Mouse (Mus musculus) fat pad, adult 2 months (tissue): ENCODE results near the gene Prmt9.

Experiments used
- DNase-seq: peaks from one replicate; pipeline ENCODE4 v3.0.0-alpha.2; 2011; ENCODE audit warnings: low read depth, low spot score; ENCODE audit errors: extremely low read depth

The Prmt9 gene

GRCm38 (mm10) chr8:77549121-77549706, at the start of gene Prmt9:
TSS of gene Prmt9 (plus strand) at chr8:77549397.
- no peak for DNase-seq

DNA sequence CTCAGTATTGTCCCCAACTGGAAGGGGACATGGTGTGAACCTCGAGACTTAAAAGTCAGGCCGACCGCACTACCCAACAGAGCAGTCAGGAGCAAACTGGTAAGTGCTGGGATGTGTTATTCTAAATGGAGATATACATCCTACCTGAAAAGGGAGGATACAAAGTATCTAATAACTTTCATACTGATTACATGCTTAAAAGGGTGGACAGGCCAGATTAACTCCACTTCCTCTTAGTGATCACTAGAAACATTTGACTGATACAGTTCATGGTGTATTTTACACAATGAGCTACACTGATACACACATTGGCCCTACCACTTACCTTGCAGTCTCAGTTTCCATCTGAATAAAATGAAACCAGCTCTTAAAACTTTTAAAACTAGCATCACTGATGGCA, 48.9 kb upstream of the Prmt9 start:
- no peak for DNase-seq

- DNase-seq, result no peak
Observed at GRCm38 (mm10) chr8:77501131-77501530, 48.1 kb upstream of the Prmt9 start.

GRCm38 (mm10) chr8:77502547-77502946, 46.6 kb upstream of the Prmt9 start:
- no peak for DNase-seq

DNA sequence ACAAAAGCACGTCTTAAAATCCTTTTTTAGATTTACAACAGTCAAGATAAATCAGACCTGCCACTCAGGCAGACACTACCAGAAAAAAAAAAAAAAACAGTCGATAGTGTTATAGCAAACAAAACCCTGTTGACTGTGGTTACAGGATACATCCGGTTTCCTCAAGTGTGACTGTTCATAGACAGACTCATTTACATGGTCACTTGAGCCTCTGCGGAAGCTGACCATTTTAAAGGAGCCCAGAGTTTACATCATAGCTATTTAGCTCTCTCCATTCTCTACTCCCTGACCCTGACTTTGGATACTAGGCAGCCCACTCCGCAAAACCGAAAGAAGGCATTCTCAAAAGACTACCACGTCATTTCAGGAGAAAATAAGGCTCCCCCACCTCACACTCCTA, 42.7 kb upstream of the Prmt9 start:
- DNase-seq, result no peak

- no peak for DNase-seq
Observed at GRCm38 (mm10) chr8:77507510-77508035, 41.6 kb upstream of the Prmt9 start.

DNA sequence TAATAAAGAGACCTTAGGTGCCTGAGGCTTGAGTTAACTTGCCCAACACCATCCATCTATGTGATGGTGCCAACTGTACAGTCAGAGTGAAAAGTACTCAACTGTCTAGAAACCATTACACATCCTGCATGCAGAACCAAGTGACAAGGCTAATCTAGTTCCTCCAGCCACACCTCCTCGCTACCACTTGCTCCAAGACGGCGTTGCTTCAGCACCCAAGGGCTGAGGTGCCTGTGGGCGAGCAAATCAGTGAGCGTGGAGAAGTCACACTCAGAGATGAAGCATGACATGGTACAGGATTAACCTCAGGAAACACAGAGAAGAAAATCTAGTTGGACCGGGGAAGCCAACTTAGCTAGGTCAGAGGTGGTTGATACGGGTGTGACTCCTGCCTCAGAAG, 40.2 kb upstream of the Prmt9 start:
- DNase-seq, result peak; percentile 90

- DNase-seq, result no peak
Observed at GRCm38 (mm10) chr8:77510426-77510825, 38.8 kb upstream of the Prmt9 start.

GRCm38 (mm10) chr8:77511750-77512493, 37.3 kb upstream of the Prmt9 start:
- no peak for DNase-seq

DNA sequence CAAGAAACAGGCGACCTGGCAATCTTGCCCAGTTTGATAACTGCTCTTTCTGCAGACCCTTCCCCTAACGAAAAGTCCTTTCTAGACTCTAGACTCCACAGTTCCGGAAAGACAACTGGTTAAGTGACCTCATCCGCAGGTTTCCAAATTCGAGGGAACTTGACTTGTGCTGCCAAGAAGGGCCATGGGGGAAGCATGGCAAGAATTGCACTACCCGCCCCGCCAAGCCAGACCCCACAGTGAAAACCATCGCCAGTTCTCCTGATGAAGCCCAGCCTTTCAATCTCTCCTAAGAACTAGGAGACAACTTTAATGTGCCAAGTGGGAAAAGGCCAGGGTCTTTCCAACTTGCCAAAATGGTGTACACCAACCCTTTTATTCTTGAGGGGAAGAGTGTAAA, 34.0 kb upstream of the Prmt9 start:
- no peak for DNase-seq

GRCm38 (mm10) chr8:77515786-77516185, 33.4 kb upstream of the Prmt9 start:
- no peak for DNase-seq

GRCm38 (mm10) chr8:77516845-77517244, 32.4 kb upstream of the Prmt9 start:
- DNase-seq, result no peak

DNA sequence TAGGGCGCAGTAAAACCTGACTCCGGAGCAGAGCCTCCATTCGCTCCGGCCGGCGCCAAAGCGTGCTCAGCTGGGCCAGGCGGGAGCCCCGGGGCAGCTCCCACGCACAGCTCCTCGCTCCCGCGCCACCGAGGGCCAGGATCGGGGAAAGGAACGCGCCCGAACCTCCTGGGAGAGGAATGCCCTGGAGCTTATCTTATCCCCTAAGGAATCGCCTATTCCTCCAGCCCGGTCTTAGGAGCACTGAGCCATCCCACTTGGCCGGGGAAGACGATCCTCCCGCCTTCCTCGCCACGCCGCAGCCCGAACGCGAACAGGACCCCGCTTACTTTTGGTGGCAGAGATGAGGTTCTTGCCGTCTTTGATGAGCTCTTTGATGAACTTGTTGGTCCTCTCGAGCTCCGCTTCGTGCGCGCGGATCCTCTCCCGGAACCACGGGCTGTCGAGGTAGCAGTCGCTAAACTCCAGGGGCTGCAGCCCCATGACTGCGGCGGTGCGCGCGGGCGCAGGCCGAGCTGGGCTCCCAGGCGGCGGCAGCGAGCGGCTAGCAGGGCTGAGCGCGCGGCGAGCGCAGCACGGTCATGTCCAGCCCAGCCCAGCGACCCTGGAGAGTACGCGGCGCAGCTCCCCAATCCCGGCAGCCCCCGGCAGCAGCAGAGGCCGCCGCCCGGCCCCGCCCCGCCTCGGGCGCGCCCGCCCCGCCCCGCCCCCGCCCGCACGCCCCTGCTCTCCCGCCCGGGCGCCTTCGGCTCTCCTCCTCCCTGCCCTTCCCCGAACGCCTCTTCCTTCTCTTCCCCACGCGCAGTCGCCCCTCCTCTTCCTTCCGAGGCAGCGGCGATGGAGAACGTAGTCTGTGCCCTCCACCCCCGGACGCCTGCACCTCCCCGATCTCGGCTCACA, 31.6 kb upstream of the Prmt9 start, which contains the start of gene Arhgap10:
Gene Arhgap10, minus strand, starts transcription at position 653 of the 900 bp plus-strand sequence.
- DNase-seq, result no peak

DNA sequence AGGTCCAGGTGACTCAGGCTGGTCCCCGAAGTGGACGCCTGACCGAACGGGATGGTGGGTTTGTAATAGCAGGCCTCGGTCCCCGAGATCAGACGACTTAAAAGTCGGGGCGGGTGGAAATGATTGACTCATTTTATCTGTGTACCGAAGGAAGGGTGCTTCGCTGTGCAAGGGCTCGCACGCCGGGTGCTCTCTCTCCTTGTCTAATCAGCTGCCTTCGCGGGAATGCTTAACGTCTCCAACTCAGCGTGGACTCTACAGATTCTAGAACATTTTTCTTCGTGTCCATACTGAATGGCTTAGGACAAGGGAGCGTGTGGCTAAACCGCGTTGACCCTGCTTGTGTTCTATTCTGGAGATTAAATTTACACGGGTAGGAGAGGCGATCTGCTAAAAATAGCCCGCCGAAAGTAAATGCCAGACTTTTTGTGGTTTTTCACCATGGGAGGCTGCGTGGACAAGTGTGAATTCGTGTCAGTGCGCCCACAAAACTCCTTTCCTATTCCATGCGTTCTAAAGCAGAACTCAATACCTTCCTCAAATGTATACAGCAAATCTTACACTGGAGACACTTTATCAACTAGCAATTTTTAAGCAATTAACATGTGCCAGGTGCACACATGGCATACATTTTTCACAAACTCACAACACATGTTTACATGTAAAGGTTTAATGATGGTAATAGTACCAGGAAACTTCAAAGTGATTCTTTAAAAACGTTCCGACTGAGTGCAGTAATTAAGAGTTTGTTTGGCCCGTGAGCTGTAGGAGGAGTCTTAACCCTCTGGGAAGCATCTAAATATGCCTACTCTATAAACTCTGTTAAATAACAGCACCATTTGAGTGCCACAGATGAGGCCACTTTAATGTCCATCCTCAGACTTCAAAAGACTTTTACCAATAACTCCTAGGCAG, 30.7 kb upstream of the Prmt9 start:
- DNase-seq, result no peak

- no peak for DNase-seq
Observed at GRCm38 (mm10) chr8:77520601-77521000, 28.6 kb upstream of the Prmt9 start.

- DNase-seq, result no peak
Observed at GRCm38 (mm10) chr8:77521028-77521785, 28.0 kb upstream of the Prmt9 start.

- DNase-seq, result no peak
Observed at GRCm38 (mm10) chr8:77522984-77523383, 26.2 kb upstream of the Prmt9 start.

GRCm38 (mm10) chr8:77524018-77524615, 25.1 kb upstream of the Prmt9 start:
- peak; percentile 52 for DNase-seq

DNA sequence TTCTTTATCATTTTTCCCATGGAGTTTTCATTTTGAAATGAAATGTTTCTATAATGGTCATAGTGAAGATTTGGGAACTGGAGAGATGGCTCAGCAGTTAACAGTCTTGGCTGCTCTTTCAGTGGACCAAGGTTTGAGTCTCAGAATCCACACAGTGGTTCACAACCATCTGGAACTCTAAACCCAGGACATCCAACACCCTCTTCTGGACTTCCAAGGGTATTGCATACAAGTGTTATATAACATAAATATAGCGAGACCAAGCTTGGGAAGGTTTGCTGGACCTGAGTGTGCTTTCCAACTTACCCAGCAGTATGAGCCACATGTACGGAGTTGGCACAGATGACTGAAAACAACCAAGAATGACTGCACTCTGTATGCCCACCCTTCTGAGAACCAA, 24.3 kb upstream of the Prmt9 start:
- no peak for DNase-seq
